Mouse (Mus musculus) liver, postnatal 0 days (tissue): ENCODE measurements around the gene Cdk5r1. TPM values are rescaled to one million over a fixed set of nuclear protein-coding genes. Genes with fewer than 3 reads are reported as not detected.

Experiments used
- ATAC-seq: fragments of 200-750 bp; cut with Nextera tagmentation; 2 replicates; pipeline ENCODE4 v1.8.0; 2017; ENCODE audit warnings: mild to moderate bottlenecking, moderate library complexity
- DNase-seq: peaks from one replicate; pipeline ENCODE4 v3.0.0-alpha.2; 2016
- H3K27ac ChIP-seq: fragments of 300-500 bp; sonication (generic); 2 replicates; pipeline ENCODE4 v1.5.1; 2014; ENCODE audit warnings: antibody characterized with exemption, moderate library complexity, mild to moderate bottlenecking, low read depth
- H3K27me3 ChIP-seq: fragments of 300-500 bp; sonication (generic); 2 replicates; pipeline ENCODE4 v1.6.1; 2014; ENCODE audit warnings: low read length, control low read depth, mixed read lengths; ENCODE audit not compliant: insufficient read depth
- H3K36me3 ChIP-seq: fragments of 300-500 bp; sonication (generic); replicated peaks from 2 replicates; pipeline ENCODE4 v1.6.1; 2014; ENCODE audit warnings: mild to moderate bottlenecking, control low read depth, low read length, moderate library complexity, mixed read lengths; ENCODE audit not compliant: insufficient read depth
- H3K4me1 ChIP-seq: fragments of 300-500 bp; sonication (generic); 2 replicates; pipeline ENCODE4 v1.6.1; 2014; ENCODE audit warnings: antibody characterized with exemption, mild to moderate bottlenecking, control low read depth; ENCODE audit not compliant: insufficient read depth
- H3K4me2 ChIP-seq: fragments of 300-500 bp; sonication (generic); 2 replicates; pipeline ENCODE4 v1.6.1; 2014; ENCODE audit warnings: low read depth, mild to moderate bottlenecking, low read length, moderate library complexity, mixed read lengths
- H3K4me3 ChIP-seq: fragments of 300-500 bp; sonication (generic); 2 replicates; pipeline ENCODE4 v1.5.1; 2014; ENCODE audit warnings: low read depth, low read length
- H3K9ac ChIP-seq: fragments of 300-500 bp; sonication (generic); replicated peaks from 2 replicates; pipeline ENCODE4 v1.6.1; 2014; ENCODE audit warnings: mild to moderate bottlenecking, moderate library complexity
- H3K9me3 ChIP-seq: fragments of 300-500 bp; sonication (generic); 2 replicates; pipeline ENCODE4 v1.6.1; 2016; ENCODE audit warnings: mild to moderate bottlenecking, control low read depth, low read length, mixed read lengths
- CTCF ChIP-seq: sonication (generic); IDR thresholded peaks from 2 replicates; pipeline ENCODE4 v1.5.1; 2016; ENCODE audit warnings: antibody characterized with exemption, low read depth
- EP300 ChIP-seq: IDR thresholded peaks from 2 replicates; pipeline ENCODE4 v1.6.1; 2016; ENCODE audit warnings: antibody characterized with exemption, low read depth, mild to moderate bottlenecking
- WGBS: fragments of 180-500 bp; shearing (Covaris S2); extraction: QIAGEN DNeasy Blood & Tissue Kit; methylation state at CpG from one replicate; pipeline ENCODE4 v1.1.7; 2014; ENCODE audit not compliant: insufficient replicate concordance; 5-methylcytosine and 5-hydroxymethylcytosine counted together
- polyA plus RNA-seq: library from polyadenylated mRNA; unstranded; fragments of >200 nt; fragmentation: Nextera tagmentation; extraction: Ambion mirVana; gene quantifications from 2 replicates; pipeline ENCODE4 v1.2.1, GENCODE M21; 2015

Gene Cdk5r1
- polyA plus RNA-seq, 1 experiment from 2014 or later, result 0.28 TPM

- 83% methylated on average over 5 of the region's 5 CpGs for WGBS
- peaks cover 17% of the 10 kb centered on the region for H3K4me1 ChIP-seq
- H3K36me3 ChIP-seq, result no peaks in the 10 kb centered on the region
- no peak overlapping the region for H3K9ac ChIP-seq
- H3K27ac ChIP-seq, result no peak overlapping the region
- H3K9me3 ChIP-seq, result no peaks in the 10 kb centered on the region
- ATAC-seq (no peak), DNase-seq (no peak)
- H3K4me3 ChIP-seq, result no peak overlapping the region
- TF ChIP-seq CTCF (no peak), EP300 (no peak)
- no peaks in the 10 kb centered on the region for H3K27me3 ChIP-seq
- no peak overlapping the region for H3K4me2 ChIP-seq
Measured at GRCm38 (mm10) chr11:80493186-80493585, 16.4 kb downstream of the Cdk5r1 start.

GRCm38 (mm10) chr11:80494852-80495251 lies 18.0 kb downstream of the Cdk5r1 start:
- no peak overlapping the region for H3K4me2 ChIP-seq
- H3K27ac ChIP-seq, result peak overlapping the region; percentile 69
- ATAC-seq (no peak), DNase-seq (no peak)
- 63% methylated on average over 9 of the region's 9 CpGs for WGBS
- no peak overlapping the region for H3K4me3 ChIP-seq
- H3K9me3 ChIP-seq, result no peaks in the 10 kb centered on the region
- peaks cover 10% of the 10 kb centered on the region for H3K4me1 ChIP-seq
- no peaks in the 10 kb centered on the region for H3K27me3 ChIP-seq
- no peak for TF ChIP-seq CTCF
- TF ChIP-seq EP300, result no peak
- no peaks in the 10 kb centered on the region for H3K36me3 ChIP-seq
- H3K9ac ChIP-seq, result no peak overlapping the region

GRCm38 (mm10) chr11:80495972-80496371 lies 19.1 kb downstream of the Cdk5r1 start:
- no peak overlapping the region for H3K27ac ChIP-seq
- DNase-seq, result no peak
- no peak overlapping the region for H3K4me3 ChIP-seq
- H3K27me3 ChIP-seq, result no peaks in the 10 kb centered on the region
- no peak overlapping the region for H3K9ac ChIP-seq
- H3K36me3 ChIP-seq, result no peaks in the 10 kb centered on the region
- TF ChIP-seq CTCF, result no peak
- TF ChIP-seq EP300, result no peak
- WGBS, result 86% methylated on average over 6 of the region's 6 CpGs
- peaks cover 9% of the 10 kb centered on the region for H3K4me1 ChIP-seq
- no peak overlapping the region for H3K4me2 ChIP-seq
- no peaks in the 10 kb centered on the region for H3K9me3 ChIP-seq
- ATAC-seq, result no peak

GRCm38 (mm10) chr11:80496640-80497039 lies 19.8 kb downstream of the Cdk5r1 start:
- no peak overlapping the region for H3K4me2 ChIP-seq
- 90% methylated on average over 1 of the region's 1 CpGs for WGBS
- no peaks in the 10 kb centered on the region for H3K27me3 ChIP-seq
- no peaks in the 10 kb centered on the region for H3K9me3 ChIP-seq
- no peak overlapping the region for H3K4me3 ChIP-seq
- H3K9ac ChIP-seq, result no peak overlapping the region
- H3K4me1 ChIP-seq, result peaks cover 9% of the 10 kb centered on the region
- DNase-seq (no peak), ATAC-seq (no peak)
- TF ChIP-seq EP300 (no peak), CTCF (no peak)
- H3K27ac ChIP-seq, result no peak overlapping the region
- H3K36me3 ChIP-seq, result no peaks in the 10 kb centered on the region

GRCm38 (mm10) chr11:80497225-80497919 lies 20.5 kb downstream of the Cdk5r1 start:
- no peaks in the 10 kb centered on the region for H3K27me3 ChIP-seq
- TF ChIP-seq EP300 (no peak), CTCF (no peak)
- H3K4me2 ChIP-seq, result no peak overlapping the region
- 77% methylated on average over 10 of the region's 10 CpGs for WGBS
- H3K36me3 ChIP-seq, result no peaks in the 10 kb centered on the region
- ATAC-seq (no peak), DNase-seq (no peak)
- no peaks in the 10 kb centered on the region for H3K9me3 ChIP-seq
- H3K27ac ChIP-seq, result no peak overlapping the region; the same call in 1 of the 2 replicates
- peaks cover 9% of the 10 kb centered on the region for H3K4me1 ChIP-seq
- H3K4me3 ChIP-seq, result no peak overlapping the region
- H3K9ac ChIP-seq, result no peak overlapping the region

GRCm38 (mm10) chr11:80498328-80499070 lies 21.7 kb downstream of the Cdk5r1 start:
- DNase-seq (no peak), ATAC-seq (no peak)
- no peak for TF ChIP-seq EP300
- WGBS, result 68% methylated on average over 11 of the region's 11 CpGs
- no peaks in the 10 kb centered on the region for H3K36me3 ChIP-seq
- no peak overlapping the region for H3K9ac ChIP-seq
- H3K4me1 ChIP-seq, result peaks cover 11% of the 10 kb centered on the region
- H3K4me2 ChIP-seq, result no peak overlapping the region
- no peak overlapping the region for H3K27ac ChIP-seq
- no peak overlapping the region for H3K4me3 ChIP-seq
- H3K9me3 ChIP-seq, result no peaks in the 10 kb centered on the region
- H3K27me3 ChIP-seq, result no peaks in the 10 kb centered on the region
